Mouse (Mus musculus) thymus, adult 2 months (tissue): Measurements from ENCODE around the gene Mrtfb.

ENCODE experiments used
- CTCF ChIP-seq: fragments of 200-500 bp; IDR thresholded peaks from 2 replicates; pipeline ENCODE4 v1.5.1; 2012; ENCODE audit warnings: mild to moderate bottlenecking, control low read depth, low read length, moderate library complexity, borderline replicate concordance; ENCODE audit not compliant: control insufficient read depth, poor library complexity, insufficient read depth; ENCODE audit errors: extremely low read depth
- POLR2A ChIP-seq: fragments of 200-500 bp; IDR thresholded peaks from 2 replicates; pipeline ENCODE4 v1.6.1; 2012; ENCODE audit warnings: mild to moderate bottlenecking, low read length, control low read depth, moderate library complexity; ENCODE audit not compliant: control insufficient read depth, poor library complexity, insufficient read depth; ENCODE audit errors: extremely low read depth

- TF ChIP-seq POLR2A: no peak
- no peak for TF ChIP-seq CTCF
Observed at GRCm38 (mm10) chr16:13359405-13359858, 103.2 kb downstream of the Mrtfb start.
